Mouse (Mus musculus) bone marrow, adult 2 months (tissue): Measurements from ENCODE around the gene Rpl37a.

Experiments used
- CTCF ChIP-seq: fragments of 200-500 bp; IDR thresholded peaks from 2 replicates; pipeline ENCODE4 v1.5.1; 2011; ENCODE audit warnings: low read length, control low read depth; ENCODE audit not compliant: control insufficient read depth, insufficient read depth
- POLR2A ChIP-seq: fragments of 200-500 bp; IDR thresholded peaks from 2 replicates; pipeline ENCODE4 v1.6.1; 2011; ENCODE audit warnings: low read depth, mild to moderate bottlenecking, control low read depth, low read length, borderline replicate concordance; ENCODE audit not compliant: control insufficient read depth

- TF ChIP-seq CTCF = no peak
- no peak for TF ChIP-seq POLR2A
These were observed 594 bp downstream of the Rpl37a start for GRCm38 (mm10) chr1:72711684-72712083.
